Mouse (Mus musculus) embryonic facial prominence, embryonic 10.5 days (tissue): ENCODE results near the gene Ncln. TPM values are rescaled to one million over a fixed set of nuclear protein-coding genes. Genes with fewer than 3 reads are reported as not detected.
A peak's percentile ranks its signal among the peaks of the same experiment; 100 is the strongest.
"Not testable (repeated sequence)": the region's sequence is repeated elsewhere in the genome, so short reads cannot be mapped to it uniquely, and the experiment has no call there.

Experiments
- DNase-seq: peaks from one replicate; pipeline ENCODE4 v3.0.0-alpha.2; 2017; ENCODE audit warnings: low spot score
- H3K27ac ChIP-seq: fragments of 300-500 bp; sonication (generic); replicated peaks from 2 replicates; pipeline ENCODE4 v1.5.1; 2016; ENCODE audit warnings: mild to moderate bottlenecking
- H3K27me3 ChIP-seq: fragments of 300-500 bp; sonication (generic); replicated peaks from 2 replicates; pipeline ENCODE4 v1.6.1; 2016; ENCODE audit warnings: low read depth, mild to moderate bottlenecking; ENCODE audit not compliant: poor library complexity, severe bottlenecking
- H3K36me3 ChIP-seq: fragments of 300-500 bp; sonication (generic); replicated peaks from 2 replicates; pipeline ENCODE4 v1.6.1; 2016; ENCODE audit warnings: mild to moderate bottlenecking, moderate library complexity
- H3K4me1 ChIP-seq: fragments of 300-500 bp; sonication (generic); 2 replicates; pipeline ENCODE4 v1.6.1; 2016
- H3K4me3 ChIP-seq: fragments of 300-500 bp; sonication (generic); 2 replicates; pipeline ENCODE4 v1.5.1; 2016; ENCODE audit warnings: mild to moderate bottlenecking, moderate library complexity
- H3K9me3 ChIP-seq: fragments of 300-500 bp; sonication (generic); 2 replicates; pipeline ENCODE4 v1.6.1; 2016; ENCODE audit warnings: mild to moderate bottlenecking
- WGBS: fragments of 180-500 bp; shearing (Covaris S2); methylation state at CpG from one replicate; pipeline ENCODE4 v1.1.7; 2016; 5-methylcytosine and 5-hydroxymethylcytosine counted together
- microRNA-seq: library from miRNA; unstranded; fragments of <30 nt; microRNA quantifications from one replicate; pipeline ENCODE4, GENCODE M21; 2017
- polyA plus RNA-seq: library from polyadenylated mRNA; unstranded; fragments of >200 nt; fragmentation: Nextera tagmentation; extraction: Ambion mirVana; gene quantifications from 2 replicates; pipeline ENCODE4 v1.2.1, GENCODE M21; 2016

Gene Ncln
- polyA plus RNA-seq, 1 experiment from 2014 or later = 85.2 TPM

DNA sequence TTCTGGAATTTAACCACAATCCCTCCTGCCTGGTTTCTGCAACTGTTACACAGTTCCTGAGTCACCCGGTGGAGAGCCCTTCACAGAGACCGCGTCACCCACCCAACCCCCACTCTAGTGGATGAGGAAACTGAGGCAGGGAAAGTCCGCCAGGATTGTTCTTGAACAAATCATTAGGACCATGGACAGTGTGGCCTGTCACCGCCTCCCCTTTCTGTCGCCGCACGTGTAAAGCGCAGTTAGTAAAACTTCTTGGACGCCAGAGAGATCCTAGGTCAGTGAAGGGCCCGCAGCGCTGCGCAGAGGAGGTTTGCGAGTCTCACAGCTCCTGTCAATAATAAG is 43.3 kb downstream of the Ncln start:
- Histone ChIP-seq H3K9me3 (no peaks in the 10 kb centered on the region), H3K27ac (no peak overlapping the region), H3K27me3 (peaks cover 78% of the 10 kb centered on the region), H3K4me3 (peak overlapping the region; percentile 36; the same call in 1 of the 2 replicates), H3K36me3 (no peaks in the 10 kb centered on the region), H3K4me1 (peaks cover 11% of the 10 kb centered on the region)
- DNase-seq = peak; percentile 23
- WGBS = 4% methylated on average over 14 of the region's 14 CpGs

DNA sequence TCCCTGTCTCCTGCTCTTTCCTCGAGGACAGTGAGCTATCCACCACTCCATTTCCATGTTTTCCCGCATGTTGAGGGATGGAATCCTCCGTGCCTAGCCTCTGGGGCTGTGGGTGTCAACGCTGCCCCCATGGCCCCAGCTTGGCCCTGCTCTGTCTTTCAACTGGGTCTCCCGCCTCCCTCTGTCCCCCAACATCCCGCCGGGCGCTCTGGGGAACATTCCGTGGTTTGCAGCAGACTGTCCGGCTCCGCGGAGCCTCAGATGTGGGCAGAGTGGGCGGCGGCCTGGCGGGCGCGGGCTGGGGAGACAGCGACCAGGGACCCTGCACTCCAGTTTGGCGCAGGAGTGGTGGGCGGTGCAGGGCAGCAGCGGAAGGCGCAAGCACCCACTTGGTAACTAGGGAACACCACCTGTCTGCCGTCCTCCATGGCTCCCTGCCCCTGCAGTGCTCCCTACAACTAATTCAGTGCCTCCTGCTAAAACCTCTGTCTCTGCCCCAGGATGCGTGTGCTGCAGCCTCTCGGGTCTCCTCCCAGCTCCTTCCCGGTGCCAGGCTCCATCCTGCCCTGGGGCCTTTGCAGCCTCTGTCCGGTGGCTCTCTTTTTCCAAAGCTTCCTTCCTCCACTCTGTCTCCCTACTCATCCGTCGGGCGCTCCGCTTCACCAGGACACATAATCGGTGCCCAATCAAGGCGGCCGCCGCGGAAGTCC is 43.8 kb downstream of the Ncln start:
- Histone ChIP-seq H3K4me3 (peak overlapping the region; percentile 36), H3K36me3 (no peaks in the 10 kb centered on the region), H3K27me3 (peaks cover 72% of the 10 kb centered on the region), H3K4me1 (peaks cover 11% of the 10 kb centered on the region), H3K9me3 (no peaks in the 10 kb centered on the region), H3K27ac (no peak overlapping the region)
- 11% methylated on average over 36 of the region's 36 CpGs for WGBS
- peak; percentile 11 for DNase-seq

DNA sequence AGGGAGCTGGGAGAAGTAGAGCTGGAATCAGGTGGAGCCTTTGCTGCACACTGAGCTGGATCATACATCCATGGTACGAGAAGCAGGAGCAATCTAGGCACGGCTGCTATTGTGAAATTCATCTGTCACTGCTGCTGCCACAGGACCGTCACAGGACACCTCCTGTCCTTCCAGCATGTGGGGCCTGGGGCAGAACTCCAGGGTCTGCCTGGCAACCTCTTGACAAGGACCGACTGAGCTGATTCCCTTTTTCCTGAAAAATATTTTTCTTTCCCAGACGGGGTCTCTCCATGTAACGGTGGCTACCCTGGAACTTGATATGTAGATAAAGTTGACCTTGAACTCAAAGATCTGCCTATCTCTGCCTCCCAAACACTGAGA is 44.8 kb downstream of the Ncln start:
- peaks cover 11% of the 10 kb centered on the region for H3K4me1 ChIP-seq
- no peak for DNase-seq
- no peaks in the 10 kb centered on the region for H3K36me3 ChIP-seq
- H3K4me3 ChIP-seq = no peak overlapping the region
- WGBS = 62% methylated on average over 6 of the region's 6 CpGs
- no peaks in the 10 kb centered on the region for H3K9me3 ChIP-seq
- no peak overlapping the region for H3K27ac ChIP-seq
- H3K27me3 ChIP-seq = peaks cover 62% of the 10 kb centered on the region

DNA sequence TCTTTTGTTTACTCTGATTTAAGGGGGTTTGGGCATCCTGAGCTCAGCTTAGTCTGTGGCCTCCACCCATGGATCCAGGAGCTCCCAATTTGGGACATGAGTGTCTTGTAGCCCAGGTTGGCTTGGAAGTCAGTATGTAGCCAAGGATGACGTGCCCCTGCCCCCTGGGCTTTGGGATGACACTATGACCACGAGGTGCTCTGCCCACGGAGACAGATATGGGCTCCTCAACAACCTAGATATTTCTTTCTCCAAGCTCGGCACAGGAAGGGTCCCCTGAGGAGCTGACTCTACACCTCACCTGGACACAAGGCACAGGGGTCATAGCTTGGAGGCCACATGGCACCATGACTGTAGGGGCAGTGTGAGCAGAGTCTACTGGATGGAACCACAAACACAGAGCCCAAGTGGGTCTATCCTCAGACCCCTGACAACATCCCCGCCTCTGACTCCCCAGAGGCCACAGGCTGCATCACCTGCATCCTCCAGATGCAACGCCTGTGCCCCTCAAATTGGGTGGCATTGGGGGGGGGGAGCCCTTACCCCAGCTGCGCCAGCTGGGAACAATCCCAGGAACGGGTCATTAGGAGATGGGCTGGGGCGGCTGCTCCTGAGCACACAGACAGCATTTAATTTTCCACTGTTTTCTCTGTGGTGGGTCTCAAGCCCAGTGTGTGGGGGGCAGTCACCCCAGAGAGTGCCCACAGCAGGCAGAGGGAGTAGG is 45.4 kb downstream of the Ncln start:
- H3K4me3 ChIP-seq = no peak overlapping the region
- WGBS = 65% methylated on average over 9 of the region's 9 CpGs
- H3K27me3 ChIP-seq = peaks cover 57% of the 10 kb centered on the region
- no peak for DNase-seq
- peaks cover 11% of the 10 kb centered on the region for H3K4me1 ChIP-seq
- no peaks in the 10 kb centered on the region for H3K36me3 ChIP-seq
- no peak overlapping the region for H3K27ac ChIP-seq
- no peaks in the 10 kb centered on the region for H3K9me3 ChIP-seq

DNA sequence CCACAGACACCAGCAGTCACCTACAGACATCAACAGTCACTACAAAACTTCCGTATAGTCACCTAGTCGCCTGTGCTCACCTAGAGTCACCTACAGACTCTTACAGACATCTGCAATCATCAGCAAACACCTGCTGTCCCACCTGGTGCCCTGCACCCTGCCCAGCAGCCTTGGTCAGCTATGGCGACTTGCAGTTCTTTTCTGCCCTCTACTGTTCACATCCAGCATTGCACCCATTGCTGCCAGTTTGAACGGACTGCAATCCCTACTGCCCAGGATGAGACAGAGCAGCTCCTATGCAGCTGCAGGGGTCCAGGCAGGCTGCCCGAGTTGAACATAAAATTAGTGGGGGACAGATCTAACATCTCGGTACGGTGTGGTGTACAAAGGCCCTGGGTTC is 46.1 kb downstream of the Ncln start:
- Histone ChIP-seq H3K9me3 (no peaks in the 10 kb centered on the region), H3K27me3 (peaks cover 50% of the 10 kb centered on the region), H3K4me1 (peaks cover 11% of the 10 kb centered on the region), H3K4me3 (no peak overlapping the region), H3K36me3 (no peaks in the 10 kb centered on the region), H3K27ac (no peak overlapping the region)
- peak; percentile 86 for DNase-seq
- 2% methylated on average over 7 of the region's 7 CpGs for WGBS

DNA sequence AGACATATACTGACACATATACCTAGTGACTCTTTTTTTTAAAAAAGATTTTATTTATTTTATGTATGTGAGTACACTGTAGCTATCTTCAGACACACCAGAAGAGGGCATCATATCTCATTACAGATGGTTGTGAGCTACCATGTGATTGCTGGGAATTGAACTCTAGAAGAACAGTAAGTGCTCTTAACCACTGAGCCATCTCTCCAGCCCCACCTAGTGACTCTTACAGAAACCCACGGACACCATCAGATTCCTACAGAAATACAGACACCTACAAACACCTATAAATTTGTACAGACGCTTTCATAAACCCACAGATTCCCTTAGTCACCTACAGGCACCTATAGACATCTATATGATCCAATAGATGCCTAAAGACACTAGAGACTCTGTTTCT is 50.7 kb downstream of the Ncln start:
- H3K9me3 ChIP-seq = not testable (repeated sequence)

DNA sequence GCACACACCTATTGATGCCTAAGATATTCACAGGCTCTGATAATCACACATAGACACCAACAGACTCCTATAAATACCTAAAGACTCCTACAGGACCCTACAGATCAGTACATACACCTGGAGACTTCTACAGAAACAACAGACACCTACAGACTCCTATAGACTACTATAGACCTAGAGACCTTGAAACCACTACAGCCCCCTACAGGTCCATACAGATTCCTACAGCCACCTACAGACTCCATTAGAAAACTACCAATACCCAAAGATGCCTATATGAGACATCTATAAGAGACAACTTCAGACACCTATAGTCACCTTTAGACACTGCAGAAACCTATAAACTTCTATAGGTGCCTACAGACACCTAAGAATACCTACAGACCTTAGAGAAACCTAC is 55.2 kb downstream of the Ncln start:
- Histone ChIP-seq H3K4me1 (no peaks in the 10 kb centered on the region), H3K27me3 (no peaks in the 10 kb centered on the region), H3K27ac (no peak overlapping the region), H3K4me3 (no peak overlapping the region), H3K36me3 (no peaks in the 10 kb centered on the region), H3K9me3 (no peaks in the 10 kb centered on the region)
- no peak for DNase-seq

More for the DNA sequence above, 50.7 kb downstream of the Ncln start:
- H3K4me3 ChIP-seq, H3K36me3 ChIP-seq, DNase-seq, H3K27me3 ChIP-seq, H3K4me1 ChIP-seq, H3K27ac ChIP-seq: not testable (repeated sequence)
- 33% methylated on average over 2 of the region's 2 CpGs for WGBS

Small RNAs within 50 kb of the gene (microRNA-seq; reads per million reads assigned to microRNA genes)
- not detected for gene Gm25595

Other genes starting within 250 kb of the Ncln start
- 3.6 and 3.7 TPM in 2 replicates for gene Matk, start 243.5 kb downstream of the Ncln start, polyA plus RNA-seq
- 223 and 237 TPM in 2 replicates for gene Mrpl54, start 229.5 kb downstream of the Ncln start, polyA plus RNA-seq
- gene Apba3, start 229.4 kb downstream of the Ncln start, polyA plus RNA-seq = 57.2 and 57.5 TPM in 2 replicates
- gene Tjp3, start 204.8 kb downstream of the Ncln start, polyA plus RNA-seq = 8.9 and 9.0 TPM in 2 replicates
- 72.2 and 72.4 TPM in 2 replicates for gene Pip5k1c, start 203.4 kb downstream of the Ncln start, polyA plus RNA-seq
- 52.3 and 54.3 TPM in 2 replicates for gene Cactin, start 175.3 kb downstream of the Ncln start, polyA plus RNA-seq
- 3.1 and 3.6 TPM in 2 replicates for gene Tbxa2r, start 167.7 kb downstream of the Ncln start, polyA plus RNA-seq
- not detected in 2 replicates for gene Gipc3, start 153.1 kb downstream of the Ncln start, polyA plus RNA-seq
- gene Hmg20b, start 145.9 kb downstream of the Ncln start, polyA plus RNA-seq = 114 and 122 TPM in 2 replicates
- gene Mfsd12, start 138.9 kb downstream of the Ncln start, polyA plus RNA-seq = 7.8 and 8.3 TPM in 2 replicates
- gene 4930404N11Rik, start 130.6 kb downstream of the Ncln start, polyA plus RNA-seq = 0.47 and 0.76 TPM in 2 replicates
- gene Fzr1, start 117.9 kb downstream of the Ncln start, polyA plus RNA-seq = 134 and 142 TPM in 2 replicates
- 105 and 109 TPM in 2 replicates for gene Dohh, start 112.0 kb downstream of the Ncln start, polyA plus RNA-seq
- 2.7 TPM in 2 replicates for gene Gm48551, start 111.9 kb downstream of the Ncln start, polyA plus RNA-seq
- 1.8 and 3.1 TPM in 2 replicates for gene Gm48552, start 107.4 kb downstream of the Ncln start, polyA plus RNA-seq
- 2.0 and 2.8 TPM in 2 replicates for gene Smim24, start 103.3 kb downstream of the Ncln start, polyA plus RNA-seq
- 12.5 and 20.2 TPM in 2 replicates for gene Nfic, start 40.8 kb downstream of the Ncln start, polyA plus RNA-seq
- gene Celf5, start 13.7 kb downstream of the Ncln start, polyA plus RNA-seq = 1.2 and 2.3 TPM in 2 replicates
- gene S1pr4, start 3.7 kb upstream of the Ncln start, polyA plus RNA-seq = 0.28 and 0.51 TPM in 2 replicates
- gene Gna15, start 27.8 kb upstream of the Ncln start, polyA plus RNA-seq = 1.2 and 1.3 TPM in 2 replicates
- 79.0 and 80.4 TPM in 2 replicates for gene Gna11, start 48.8 kb upstream of the Ncln start, polyA plus RNA-seq
- gene Aes, start 63.1 kb upstream of the Ncln start, polyA plus RNA-seq = 266 and 347 TPM in 2 replicates
- gene Tle2, start 78.2 kb upstream of the Ncln start, polyA plus RNA-seq = 14.0 and 17.1 TPM in 2 replicates
- 7.1 and 8.2 TPM in 2 replicates for gene Tle6, start 104.7 kb upstream of the Ncln start, polyA plus RNA-seq
- 1.5 and 2.1 TPM in 2 replicates for gene BC025920, start 109.9 kb upstream of the Ncln start, polyA plus RNA-seq
- 55.1 and 59.2 TPM in 2 replicates for gene Sirt6, start 131.4 kb upstream of the Ncln start, polyA plus RNA-seq
- 5.3 and 7.3 TPM in 2 replicates for gene Ankrd24, start 132.1 kb upstream of the Ncln start, polyA plus RNA-seq
- gene Gm10778, start 152.7 kb upstream of the Ncln start, polyA plus RNA-seq = 3.9 and 5.3 TPM in 2 replicates
- 14.5 and 18.0 TPM in 2 replicates for gene Zfp433, start 208.4 kb upstream of the Ncln start, polyA plus RNA-seq